Mouse (Mus musculus): Measurements from ENCODE around the gene Dkk3. TPM values are rescaled to one million over a fixed set of nuclear protein-coding genes. Genes with fewer than 3 reads are reported as not detected.
"Not testable (repeated sequence)": the region's sequence is repeated elsewhere in the genome, so short reads cannot be mapped to it uniquely, and the experiment has no call there.

Dkk3 gene
- polyA plus RNA-seq, 1 experiment from 2014 or later: 32.9 TPM

DNA sequence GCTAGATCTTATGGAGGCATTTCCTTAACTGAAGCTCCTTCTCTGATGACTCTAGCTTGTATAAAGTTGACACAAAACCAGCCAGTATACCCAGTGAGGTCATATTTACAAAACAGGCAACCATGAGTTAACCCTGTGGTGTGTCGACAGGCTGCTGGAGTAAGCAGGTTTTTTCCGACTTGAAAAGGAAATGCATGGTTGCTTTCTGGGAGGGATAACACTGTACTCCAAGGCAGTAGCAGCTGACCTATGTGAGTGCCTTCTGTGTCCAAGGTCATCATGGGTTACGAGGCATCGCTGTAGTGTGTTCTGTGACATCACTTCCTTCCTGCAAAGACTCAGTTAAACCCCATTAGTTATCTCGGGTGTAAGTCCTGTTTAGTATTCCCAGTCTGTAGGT is 55.9 kb downstream of the Dkk3 start:
- no peak overlapping the region for H3K9ac ChIP-seq (replicated peaks)
- no peaks in the 10 kb centered on the region for H3K27me3 ChIP-seq (replicated peaks)
- peaks cover 74% of the 10 kb centered on the region for H3K36me3 ChIP-seq
- H3K4me3 ChIP-seq (replicated peaks): no peak overlapping the region
- no peak overlapping the region for H3K27ac ChIP-seq (replicated peaks)
- ATAC-seq (ENCODE audit: low FRiP score): no peak
- 87% methylated on average over 5 of the region's 5 CpGs for WGBS
- H3K4me2 ChIP-seq: no peak overlapping the region
- no peaks in the 10 kb centered on the region for H3K4me1 ChIP-seq
- no peaks in the 10 kb centered on the region for H3K9me3 ChIP-seq (replicated peaks)

DNA sequence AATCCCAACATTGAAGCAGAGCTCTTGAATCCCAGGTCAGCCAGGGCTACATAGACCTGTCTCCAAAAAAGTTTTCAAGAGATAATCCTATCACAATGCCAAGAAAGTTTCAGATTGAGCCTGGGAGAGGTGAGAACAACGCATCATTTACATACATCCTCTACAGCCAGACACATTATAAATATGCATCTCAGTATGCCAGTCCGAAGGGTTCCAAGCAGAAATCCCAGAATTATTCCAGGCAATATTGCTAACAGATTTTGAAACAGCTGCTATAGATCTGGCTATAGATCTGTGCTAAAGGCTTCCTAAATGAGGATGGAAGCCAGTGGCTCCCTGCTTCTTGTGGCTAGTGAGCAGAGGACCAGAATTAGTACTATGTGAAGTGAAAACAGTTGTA is 58.0 kb downstream of the Dkk3 start:
- Histone ChIP-seq H3K36me3 (peaks cover 64% of the 10 kb centered on the region), H3K27ac (replicated peaks) (no peak overlapping the region), H3K4me3 (replicated peaks) (no peak overlapping the region), H3K9me3 (replicated peaks) (no peaks in the 10 kb centered on the region), H3K27me3 (replicated peaks) (no peaks in the 10 kb centered on the region), H3K4me1 (no peaks in the 10 kb centered on the region), H3K4me2 (no peak overlapping the region), H3K9ac (replicated peaks) (no peak overlapping the region)
- 94% methylated on average over 2 of the region's 2 CpGs for WGBS
- no peak for ATAC-seq (ENCODE audit: low FRiP score)

DNA sequence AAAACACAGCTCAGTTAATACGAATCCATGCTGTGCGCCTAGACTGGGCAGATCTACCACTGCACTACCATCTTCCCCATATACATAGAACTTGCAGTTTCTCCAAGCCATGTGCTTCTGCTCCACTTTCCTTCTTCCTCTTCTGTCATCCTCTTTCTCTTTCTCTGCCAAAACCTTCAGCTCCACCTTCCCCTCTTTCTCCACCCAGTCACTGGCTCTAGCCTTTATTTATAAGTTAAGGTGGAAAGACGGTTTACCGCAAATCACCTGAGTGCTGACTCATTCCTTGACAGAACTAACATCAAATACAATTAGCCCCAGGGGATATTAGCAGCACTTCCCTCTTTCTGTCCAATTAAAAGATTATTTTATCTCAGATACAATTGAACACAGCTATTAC is 63.9 kb downstream of the Dkk3 start:
- ATAC-seq (ENCODE audit: low FRiP score); H3K4me3 ChIP-seq (replicated peaks); H3K9me3 ChIP-seq (replicated peaks); H3K27me3 ChIP-seq (replicated peaks); H3K4me1 ChIP-seq; H3K9ac ChIP-seq (replicated peaks); H3K27ac ChIP-seq (replicated peaks); H3K4me2 ChIP-seq: not testable (repeated sequence)
- H3K36me3 ChIP-seq: peaks cover 71% of the 10 kb centered on the region
- 91% methylated on average over 4 of the region's 4 CpGs for WGBS

DNA sequence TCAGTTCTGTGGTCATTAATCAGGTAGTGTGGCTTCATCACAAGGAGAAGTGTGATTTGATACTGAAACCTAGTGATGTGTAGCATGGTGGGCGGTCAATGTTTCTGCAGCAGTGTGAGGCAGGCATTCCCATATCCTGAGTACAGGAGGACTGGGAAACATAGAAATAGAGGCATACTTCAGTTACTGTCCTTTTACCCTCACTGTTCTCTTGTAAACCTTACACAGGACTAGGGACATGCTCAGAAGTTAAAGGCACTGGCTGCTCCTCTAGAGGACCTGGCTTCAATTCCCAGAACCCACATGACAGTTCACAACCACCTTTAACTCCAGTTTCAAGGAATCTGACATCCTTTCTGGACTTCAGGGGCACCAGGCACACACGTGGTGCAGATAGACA is 72.7 kb downstream of the Dkk3 start:
- no peak for ATAC-seq (ENCODE audit: low FRiP score)
- no peak overlapping the region for H3K9ac ChIP-seq (replicated peaks)
- H3K4me3 ChIP-seq (replicated peaks): no peak overlapping the region
- no peaks in the 10 kb centered on the region for H3K27me3 ChIP-seq (replicated peaks)
- H3K27ac ChIP-seq (replicated peaks): no peak overlapping the region
- H3K36me3 ChIP-seq: peaks cover 49% of the 10 kb centered on the region
- H3K9me3 ChIP-seq (replicated peaks): no peaks in the 10 kb centered on the region
- H3K4me2 ChIP-seq: no peak overlapping the region
- 97% methylated on average over 2 of the region's 2 CpGs for WGBS
- H3K4me1 ChIP-seq: no peaks in the 10 kb centered on the region

DNA sequence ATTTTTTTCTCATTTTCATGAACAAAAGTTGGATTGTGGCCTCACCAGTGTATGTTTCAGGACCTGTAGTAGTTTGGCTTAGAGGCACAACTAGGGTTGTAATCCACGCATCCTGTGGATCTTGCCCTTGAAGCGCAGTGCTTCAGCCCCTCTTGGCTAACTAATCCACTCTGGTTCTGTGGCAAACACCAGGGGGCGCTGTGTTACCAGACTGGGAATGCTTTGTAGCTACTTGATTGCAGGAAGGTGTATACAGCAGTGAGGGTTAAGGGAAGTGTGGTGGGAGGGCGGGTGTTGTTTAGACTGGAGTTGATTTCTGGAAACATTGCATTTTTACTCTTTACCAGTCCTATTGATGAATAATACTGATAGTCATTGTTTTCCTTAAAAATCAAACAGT is 73.8 kb downstream of the Dkk3 start:
- H3K4me1 ChIP-seq: no peaks in the 10 kb centered on the region
- H3K4me2 ChIP-seq: no peak overlapping the region
- no peaks in the 10 kb centered on the region for H3K9me3 ChIP-seq (replicated peaks)
- H3K27me3 ChIP-seq (replicated peaks): no peaks in the 10 kb centered on the region
- ATAC-seq (ENCODE audit: low FRiP score): no peak
- peaks cover 42% of the 10 kb centered on the region for H3K36me3 ChIP-seq
- no peak overlapping the region for H3K4me3 ChIP-seq (replicated peaks)
- H3K27ac ChIP-seq (replicated peaks): no peak overlapping the region
- 39% methylated on average over 4 of the region's 4 CpGs for WGBS
- no peak overlapping the region for H3K9ac ChIP-seq (replicated peaks)

DNA sequence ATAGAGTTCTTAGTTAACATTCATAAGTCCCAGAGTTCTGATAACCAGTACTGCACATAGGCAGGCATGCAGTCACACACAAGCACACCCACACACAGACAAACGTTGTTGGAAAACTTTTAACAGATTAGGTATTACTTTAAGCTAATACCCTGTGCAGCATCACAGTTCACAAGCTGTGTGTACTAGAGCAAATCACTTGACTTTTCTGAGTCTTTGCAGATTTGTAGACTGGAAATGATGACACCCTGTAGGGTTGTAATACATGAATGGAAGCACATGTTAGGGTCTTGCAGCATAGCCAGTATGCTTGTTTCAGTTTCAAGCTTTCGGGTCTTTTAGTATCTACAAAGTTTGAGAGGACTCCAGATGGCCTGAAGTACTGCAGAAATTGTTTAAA is 74.6 kb downstream of the Dkk3 start:
- Histone ChIP-seq H3K4me2 (no peak overlapping the region), H3K4me1 (no peaks in the 10 kb centered on the region), H3K27ac (replicated peaks) (no peak overlapping the region), H3K36me3 (peaks cover 44% of the 10 kb centered on the region), H3K9ac (replicated peaks) (no peak overlapping the region), H3K9me3 (replicated peaks) (no peaks in the 10 kb centered on the region), H3K27me3 (replicated peaks) (no peaks in the 10 kb centered on the region), H3K4me3 (replicated peaks) (no peak overlapping the region)
- no peak for ATAC-seq (ENCODE audit: low FRiP score)
- WGBS: 86% methylated on average over 2 of the region's 2 CpGs

DNA sequence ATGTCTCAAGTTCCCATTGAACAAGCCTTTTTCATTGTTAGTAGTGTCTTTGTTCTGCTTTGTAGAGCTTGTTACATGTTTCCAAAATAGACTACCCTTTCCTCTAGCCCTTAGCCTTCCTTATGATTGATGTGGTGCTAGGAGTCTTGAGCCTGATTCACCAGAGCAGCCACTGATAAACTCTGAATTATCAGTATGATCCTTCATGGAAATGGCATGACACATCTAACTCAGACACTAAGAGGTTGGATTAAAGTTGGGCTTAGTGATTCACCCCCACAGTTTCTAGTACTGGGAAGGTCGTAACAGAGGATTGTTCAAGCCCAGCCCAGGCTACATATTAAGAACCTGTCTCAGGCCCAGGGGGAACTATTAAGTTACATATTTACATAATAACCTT is 76.2 kb downstream of the Dkk3 start:
- Histone ChIP-seq H3K4me1 (no peaks in the 10 kb centered on the region), H3K4me2 (no peak overlapping the region), H3K9ac (replicated peaks) (no peak overlapping the region), H3K36me3 (peaks cover 40% of the 10 kb centered on the region), H3K9me3 (replicated peaks) (no peaks in the 10 kb centered on the region), H3K27ac (replicated peaks) (no peak overlapping the region), H3K27me3 (replicated peaks) (no peaks in the 10 kb centered on the region), H3K4me3 (replicated peaks) (no peak overlapping the region)
- WGBS: 86% methylated on average over 1 of the region's 1 CpGs
- no peak for ATAC-seq (ENCODE audit: low FRiP score)

DNA sequence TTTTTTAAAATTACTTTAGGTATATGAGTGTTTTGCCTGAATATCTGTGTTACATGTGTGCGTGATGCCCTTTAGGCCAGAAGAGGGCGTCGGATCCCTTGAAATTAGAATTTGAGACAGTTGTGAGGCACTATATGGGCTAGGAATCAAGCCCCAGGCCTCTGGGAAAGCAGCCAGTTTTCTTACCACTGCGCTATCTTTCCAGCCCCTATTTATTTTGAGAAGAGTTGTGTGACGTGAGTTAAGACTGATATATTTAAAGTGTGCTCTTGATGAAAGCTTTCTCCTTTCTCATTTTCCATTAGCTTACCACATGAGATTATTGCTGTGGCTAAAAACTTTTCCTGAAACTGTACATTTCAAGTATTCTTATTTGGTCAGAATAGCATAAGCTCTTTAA is 84.0 kb downstream of the Dkk3 start:
- no peak overlapping the region for H3K9ac ChIP-seq (replicated peaks)
- ATAC-seq (ENCODE audit: low FRiP score): no peak
- H3K36me3 ChIP-seq: peaks cover 27% of the 10 kb centered on the region
- 92% methylated on average over 5 of the region's 5 CpGs for WGBS
- no peak overlapping the region for H3K4me3 ChIP-seq (replicated peaks)
- H3K27me3 ChIP-seq (replicated peaks): no peaks in the 10 kb centered on the region
- no peaks in the 10 kb centered on the region for H3K9me3 ChIP-seq (replicated peaks)
- H3K27ac ChIP-seq (replicated peaks): no peak overlapping the region
- H3K4me1 ChIP-seq: no peaks in the 10 kb centered on the region
- H3K4me2 ChIP-seq: no peak overlapping the region

Other genes starting within 250 kb of the Dkk3 start
- gene Usp47, start 135.6 kb downstream of the Dkk3 start, polyA plus RNA-seq (2015; fragmentation: Nextera tagmentation; extraction: Ambion mirVana): 58.1 and 60.0 TPM in 2 replicates
- 3.9 and 6.2 TPM in 2 replicates for gene Mical2, start 66.8 kb upstream of the Dkk3 start, polyA plus RNA-seq (2015; fragmentation: Nextera tagmentation; extraction: Ambion mirVana)

Measured in neural tube, embryonic 15.5 days (tissue).